Mouse (Mus musculus) kidney, postnatal 14 days (tissue): ENCODE data around the gene Ptprj.

Experiments
- DNase-seq: peaks from one replicate; pipeline ENCODE4 v3.0.0; 2022; ENCODE audit warnings: mixed read lengths

Gene Ptprj

GRCm38 (mm10) chr2:90580236-90581005 lies at the start of gene Ptprj:
Gene Ptprj, minus strand, starts transcription at chr2:90580647.
- DNase-seq = peak; percentile 89

- no peak for DNase-seq
Measured at GRCm38 (mm10) chr2:90629552-90629951, 49.1 kb upstream of the Ptprj start.

- no peak for DNase-seq
Measured at GRCm38 (mm10) chr2:90628261-90628660, 47.8 kb upstream of the Ptprj start.

- peak; percentile 82 for DNase-seq
Measured at GRCm38 (mm10) chr2:90624920-90625319, 44.5 kb upstream of the Ptprj start.

- DNase-seq = peak; percentile 78
Measured at GRCm38 (mm10) chr2:90624339-90624738, 43.9 kb upstream of the Ptprj start.

- no peak for DNase-seq
Measured at GRCm38 (mm10) chr2:90620815-90621214, 40.4 kb upstream of the Ptprj start.

GRCm38 (mm10) chr2:90619648-90620047 lies 39.2 kb upstream of the Ptprj start:
- DNase-seq = no peak

- no peak for DNase-seq
Measured at GRCm38 (mm10) chr2:90614651-90615171, 34.3 kb upstream of the Ptprj start.

- DNase-seq = no peak
Measured at GRCm38 (mm10) chr2:90613591-90613990, 33.1 kb upstream of the Ptprj start.

- no peak for DNase-seq
Measured at GRCm38 (mm10) chr2:90613006-90613405, 32.6 kb upstream of the Ptprj start.

GRCm38 (mm10) chr2:90611959-90612571 lies 31.6 kb upstream of the Ptprj start:
- DNase-seq = peak; percentile 13

- no peak for DNase-seq
Measured at GRCm38 (mm10) chr2:90601056-90601455, 20.6 kb upstream of the Ptprj start.

- DNase-seq = no peak
Measured at GRCm38 (mm10) chr2:90588141-90588540, 7.7 kb upstream of the Ptprj start.

- DNase-seq = no peak
Measured at GRCm38 (mm10) chr2:90584506-90584905, 4.1 kb upstream of the Ptprj start.

- no peak for DNase-seq
Measured at GRCm38 (mm10) chr2:90583628-90584131, 3.2 kb upstream of the Ptprj start.

- DNase-seq = no peak
Measured at GRCm38 (mm10) chr2:90582814-90583213, 2.4 kb upstream of the Ptprj start.

- DNase-seq = no peak
Measured at GRCm38 (mm10) chr2:90582311-90582710, 1.9 kb upstream of the Ptprj start.

GRCm38 (mm10) chr2:90581796-90582125 lies 1.3 kb upstream of the Ptprj start:
- no peak for DNase-seq

- DNase-seq = no peak
Measured at GRCm38 (mm10) chr2:90581006-90581795, 754 bp upstream of the Ptprj start.

- peak; percentile 79 for DNase-seq
Measured at GRCm38 (mm10) chr2:90579728-90580235, 665 bp downstream of the Ptprj start.

GRCm38 (mm10) chr2:90579038-90579727 lies 1.3 kb downstream of the Ptprj start:
- no peak for DNase-seq
